In genomic region chr19:55449506-55449905, GRCm38 (mm10) we compare ENCODE assay signal across 18 mouse cellular contexts.
DNase-seq lines count a peak whose midpoint lies in the region; ATAC-seq lines count a peak whose summit lies in the region.
"Had no signal": no experiment of that assay in that cellular context is flagged by ENCODE, and none has a peak within 500 bp of the region (broad histone marks: within the 10 kb centered on the region; RNA-seq: fewer than 3 reads in every experiment).

No protein-coding gene starts in this region.

- ATAC-seq in embryonic facial prominence, embryonic 13.5 days (ENCODE audit: insufficient number of reproducible peaks, insufficient read depth, low FRiP score, low TSS enrichment, low read depth) = no peak
- no peak for ATAC-seq in hindbrain, embryonic 13.5 days (ENCODE audit: low FRiP score)
- no peak for ATAC-seq in hindbrain, embryonic 12.5 days (ENCODE audit: low FRiP score)
- ATAC-seq in neural tube, embryonic 13.5 days (ENCODE audit: low read depth) = no peak

- no peak overlapping the region for H3K27ac ChIP-seq in embryonic facial prominence, embryonic 13.5 days
- no peak overlapping the region; the same call in 1 of the 2 replicates for H3K27ac ChIP-seq in embryonic facial prominence, embryonic 10.5 days (replicated peaks)
- no peak overlapping the region for H3K27ac ChIP-seq in hindbrain, embryonic 13.5 days
- H3K27ac ChIP-seq in hindbrain, embryonic 12.5 days = no peak overlapping the region
- peak overlapping the region; percentile 38; the same call in 1 of the 2 replicates for H3K27ac ChIP-seq in midbrain, embryonic 10.5 days (replicated peaks)
- no peak overlapping the region for H3K27ac ChIP-seq in neural tube, embryonic 13.5 days (replicated peaks)

- no peak for DNase-seq in embryonic facial prominence, embryonic 10.5 days (ENCODE audit: low spot score)
- no peak for DNase-seq in midbrain, embryonic 10.5 days (ENCODE audit: low spot score)
- DNase-seq in kidney, postnatal 4 days = no peak
- DNase-seq: adrenal gland, adult 8-10 months; cerebellum, adult 11 months; heart, adult 18-20 months; kidney, adult 9 months; kidney, postnatal 36 days; layer of hippocampus, postnatal 36 days; lung, adult 2 months; lung, postnatal 36 days; right cerebral cortex, postnatal 4 days; thymus, postnatal 36 days had no signal

- WGBS in embryonic facial prominence, embryonic 13.5 days = 57% methylated on average over 6 of the region's 6 CpGs
- 69% methylated on average over 6 of the region's 6 CpGs for WGBS in embryonic facial prominence, embryonic 10.5 days
- 37% methylated on average over 6 of the region's 6 CpGs for WGBS in hindbrain, embryonic 13.5 days
- WGBS in hindbrain, embryonic 12.5 days = 38% methylated on average over 6 of the region's 6 CpGs
- WGBS in midbrain, embryonic 10.5 days = 66% methylated on average over 6 of the region's 6 CpGs
- 21% methylated on average over 6 of the region's 6 CpGs for WGBS in neural tube, embryonic 13.5 days

- H3K4me2 ChIP-seq in embryonic facial prominence, embryonic 13.5 days = peak overlapping the region; percentile 33; the same call in 1 of the 2 replicates
- H3K4me2 ChIP-seq in hindbrain, embryonic 13.5 days = peak overlapping the region; percentile 34; the same call in 1 of the 2 replicates
- no peak overlapping the region for H3K4me2 ChIP-seq in hindbrain, embryonic 12.5 days (replicated peaks)
- H3K4me2 ChIP-seq in neural tube, embryonic 13.5 days = peak overlapping the region; percentile 18; the same call in 1 of the 2 replicates
- H3K4me2 ChIP-seq: liver, embryonic 11.5 days had no signal

- H3K9me3 ChIP-seq in embryonic facial prominence, embryonic 13.5 days = no peaks in the 10 kb centered on the region
- H3K9me3 ChIP-seq in embryonic facial prominence, embryonic 10.5 days = no peaks in the 10 kb centered on the region
- no peaks in the 10 kb centered on the region for H3K9me3 ChIP-seq in hindbrain, embryonic 13.5 days
- no peaks in the 10 kb centered on the region for H3K9me3 ChIP-seq in hindbrain, embryonic 12.5 days (replicated peaks)
- H3K9me3 ChIP-seq in midbrain, embryonic 10.5 days (replicated peaks) = no peaks in the 10 kb centered on the region
- H3K9me3 ChIP-seq in neural tube, embryonic 13.5 days = no peaks in the 10 kb centered on the region

- H3K9ac ChIP-seq in embryonic facial prominence, embryonic 13.5 days = no peak overlapping the region
- H3K9ac ChIP-seq in hindbrain, embryonic 13.5 days = no peak overlapping the region
- H3K9ac ChIP-seq in hindbrain, embryonic 12.5 days = no peak overlapping the region
- H3K9ac ChIP-seq in neural tube, embryonic 13.5 days = no peak overlapping the region

- H3K27me3 ChIP-seq in embryonic facial prominence, embryonic 13.5 days = no peaks in the 10 kb centered on the region
- no peaks in the 10 kb centered on the region for H3K27me3 ChIP-seq in embryonic facial prominence, embryonic 10.5 days (replicated peaks; ENCODE audit: low read depth, poor library complexity, severe bottlenecking)
- H3K27me3 ChIP-seq in hindbrain, embryonic 13.5 days = no peaks in the 10 kb centered on the region; the same call in 1 of the 2 replicates
- H3K27me3 ChIP-seq in hindbrain, embryonic 12.5 days = no peaks in the 10 kb centered on the region
- H3K27me3 ChIP-seq in midbrain, embryonic 10.5 days (ENCODE audit: low read depth, poor library complexity, severe bottlenecking) = no peaks in the 10 kb centered on the region
- H3K27me3 ChIP-seq in neural tube, embryonic 13.5 days = peaks cover 65% of the 10 kb centered on the region

- peaks cover 3% of the 10 kb centered on the region for H3K4me1 ChIP-seq in embryonic facial prominence, embryonic 13.5 days
- H3K4me1 ChIP-seq in embryonic facial prominence, embryonic 10.5 days = peaks cover 22% of the 10 kb centered on the region
- H3K4me1 ChIP-seq in hindbrain, embryonic 13.5 days (replicated peaks) = peaks cover 20% of the 10 kb centered on the region
- H3K4me1 ChIP-seq in hindbrain, embryonic 12.5 days = peaks cover 17% of the 10 kb centered on the region
- peaks cover 23% of the 10 kb centered on the region for H3K4me1 ChIP-seq in midbrain, embryonic 10.5 days
- H3K4me1 ChIP-seq in neural tube, embryonic 13.5 days (replicated peaks) = peaks cover 23% of the 10 kb centered on the region

- no peaks in the 10 kb centered on the region for H3K36me3 ChIP-seq in embryonic facial prominence, embryonic 13.5 days
- H3K36me3 ChIP-seq in embryonic facial prominence, embryonic 10.5 days (replicated peaks) = 0 out of 2 replicates have a peak, but pooled peaks cover 2% of the 10 kb centered on the region
- no peaks in the 10 kb centered on the region for H3K36me3 ChIP-seq in hindbrain, embryonic 13.5 days
- no peaks in the 10 kb centered on the region for H3K36me3 ChIP-seq in hindbrain, embryonic 12.5 days
- no peaks in the 10 kb centered on the region for H3K36me3 ChIP-seq in midbrain, embryonic 10.5 days
- no peaks in the 10 kb centered on the region for H3K36me3 ChIP-seq in neural tube, embryonic 13.5 days

- no peak overlapping the region for H3K4me3 ChIP-seq in embryonic facial prominence, embryonic 13.5 days
- no peak overlapping the region for H3K4me3 ChIP-seq in embryonic facial prominence, embryonic 10.5 days
- no peak overlapping the region for H3K4me3 ChIP-seq in hindbrain, embryonic 13.5 days
- H3K4me3 ChIP-seq in hindbrain, embryonic 12.5 days = no peak overlapping the region
- no peak overlapping the region for H3K4me3 ChIP-seq in midbrain, embryonic 10.5 days
- no peak overlapping the region for H3K4me3 ChIP-seq in neural tube, embryonic 13.5 days
